Mouse (Mus musculus) gastrocnemius, postnatal 36 days (tissue): ENCODE data around the gene Vnn3. TPM values are rescaled to one million over a fixed set of nuclear protein-coding genes. Genes with fewer than 3 reads are reported as not detected.

Source experiments
- DNase-seq, 2 experiments: peaks; one replicate each; pipeline ENCODE4 v3.0.0; 2022
- intact Hi-C: fragments of 180-260 bp; cut with DNase I; formaldehyde crosslinking; loops from one replicate; pipeline ENCODE4 v1.15.1; 2025
- total RNA-seq, 2 experiments: library from RNA; stranded (reverse); gene quantifications; 2 replicates each; pipeline ENCODE4 v1.2.3; 2021

The Vnn3 gene
- total RNA-seq, 2 experiments from 2014 or later = 0.13 to 0.17 TPM

DNA sequence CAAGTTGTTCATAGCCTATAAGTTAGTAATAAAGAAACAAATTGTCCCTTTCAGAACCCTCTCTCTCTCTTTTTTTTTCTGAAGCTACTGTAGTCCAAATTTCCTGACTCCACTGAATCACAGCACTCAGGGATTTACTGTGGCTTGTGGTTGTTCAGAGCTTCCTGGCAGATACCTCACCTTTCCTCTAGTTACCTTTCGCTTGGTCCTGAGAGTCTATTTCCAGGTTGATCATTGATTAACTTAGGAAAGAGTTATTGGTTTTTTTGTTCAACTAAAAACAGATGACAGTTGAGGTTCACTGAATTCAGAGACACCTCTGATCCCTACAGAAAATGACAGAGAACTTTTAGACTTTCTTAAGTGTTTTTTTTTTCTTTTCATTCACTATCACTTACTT lies 33.6 kb downstream of the Vnn3 start:
- DNase-seq = no peak
- intact Hi-C loops = no loop called here

- DNase-seq = no peak
- intact Hi-C loops = no loop called here
Observed at GRCm38 (mm10) chr10:23886060-23886459, 34.8 kb downstream of the Vnn3 start.

- intact Hi-C loops = no loop called here
- no peak for DNase-seq
Observed at GRCm38 (mm10) chr10:23892987-23893386, 41.7 kb downstream of the Vnn3 start.

DNA sequence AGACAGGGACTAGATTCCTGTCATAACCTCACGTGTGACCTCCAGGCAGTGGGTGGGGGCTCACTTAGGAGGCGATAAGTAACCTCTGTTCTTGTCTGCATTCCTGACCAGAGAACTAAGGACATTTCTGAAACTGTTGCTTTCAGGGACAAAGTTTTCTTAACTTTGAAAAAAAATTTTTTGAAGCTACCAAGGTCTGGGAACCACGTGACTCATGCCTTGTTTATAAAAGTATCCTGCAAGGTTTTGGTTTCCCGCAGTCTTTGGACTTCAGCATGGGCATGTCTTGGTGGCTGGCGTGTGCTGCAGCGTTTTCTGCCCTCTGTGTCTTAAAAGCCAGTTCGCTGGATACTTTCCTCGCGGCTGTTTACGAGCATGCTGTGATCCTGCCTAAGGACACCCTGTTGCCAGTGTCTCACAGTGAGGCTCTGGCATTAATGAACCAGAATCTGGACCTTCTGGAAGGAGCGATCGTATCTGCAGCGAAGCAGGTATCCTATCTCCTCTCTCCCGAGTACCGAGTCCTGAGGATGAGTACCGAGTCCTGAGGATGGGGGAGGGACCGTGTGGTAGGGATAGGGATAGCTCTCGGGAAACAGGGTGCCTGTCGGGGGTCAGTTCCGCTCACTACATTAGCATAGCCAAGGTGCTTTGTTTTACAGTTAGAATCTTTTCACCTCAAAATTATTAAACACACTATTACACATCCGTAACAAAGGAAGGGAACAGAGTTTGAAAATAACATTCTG lies 43.5 kb downstream of the Vnn3 start, which contains the start of gene Vnn1:
Vnn1 (plus strand) TSS at position 88 of the 749 bp plus-strand sequence.
- no peak for DNase-seq

GRCm38 (mm10) chr10:23895376-23895775 lies 44.1 kb downstream of the Vnn3 start:
- no peak for DNase-seq
- intact Hi-C loops = no loop called here

More for the DNA sequence above, 43.5 kb downstream of the Vnn3 start, which contains the start of gene Vnn1:
- intact Hi-C loops = no loop called here

DNA sequence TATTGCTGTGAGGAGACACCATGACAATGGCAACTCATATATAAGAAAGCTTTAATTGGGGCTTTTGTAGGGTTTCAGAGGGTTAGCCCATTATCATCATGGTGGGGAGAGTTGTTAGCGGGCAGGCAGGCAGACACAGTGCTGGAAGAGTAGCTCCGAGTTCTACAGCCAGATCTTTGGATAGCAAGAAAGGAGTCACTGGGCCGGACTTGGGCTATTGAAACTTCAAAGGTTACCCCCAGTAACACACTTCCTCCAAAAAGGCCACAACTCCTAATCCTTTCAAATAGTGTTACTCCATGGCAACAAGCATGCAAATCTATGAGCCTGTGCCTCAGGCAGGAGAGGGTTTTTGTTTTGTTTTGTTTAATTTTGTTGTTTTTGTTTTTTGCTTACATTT lies 49.9 kb downstream of the Vnn3 start:
- DNase-seq = no peak
- intact Hi-C loops = no loop called here

DNA sequence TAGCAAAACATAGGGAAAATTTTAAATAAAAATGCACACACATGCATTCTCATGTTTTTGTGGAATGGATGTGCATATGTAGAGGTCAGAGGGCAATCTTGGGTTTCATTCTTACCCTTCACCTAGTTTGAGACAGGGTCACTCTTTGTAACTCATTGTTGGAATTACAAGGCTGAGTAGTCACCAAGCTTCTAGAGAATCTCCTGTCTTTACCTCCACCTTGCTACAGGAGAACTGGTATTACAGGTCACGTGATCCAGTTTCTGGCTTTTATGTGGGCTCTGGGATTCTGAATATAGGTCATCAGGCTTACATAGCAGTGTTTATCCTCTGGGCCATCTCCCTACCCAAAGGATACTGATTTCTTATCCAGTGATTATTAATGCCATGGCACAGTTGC lies 54.4 kb downstream of the Vnn3 start:
- intact Hi-C loops = no loop called here
- DNase-seq = no peak

Other genes with a start within 250 kb of the Vnn3 start
- 100 to 1,000 TPM; 159 to 243 TPM for gene Rps12, start 64.2 kb upstream of the Vnn3 start, total RNA-seq
- 1 to 10 TPM; 5.6 to 9.2 TPM for gene Slc18b1, start 54.5 kb upstream of the Vnn3 start, total RNA-seq
- under 1 TPM; 0.20 to 0.27 TPM for gene Vnn1, start 43.2 kb downstream of the Vnn3 start, total RNA-seq
- gene Taar1, start 68.9 kb downstream of the Vnn3 start, total RNA-seq = not detected
- gene Taar2, start 87.1 kb downstream of the Vnn3 start, total RNA-seq = not detected
- gene Taar3, start 98.1 kb downstream of the Vnn3 start, total RNA-seq = not detected
- gene Taar4, start 109.0 kb downstream of the Vnn3 start, total RNA-seq = not detected
- gene Taar5, start 119.2 kb downstream of the Vnn3 start, total RNA-seq = not detected
- gene Taar6, start 134.2 kb downstream of the Vnn3 start, total RNA-seq = not detected
- gene Taar7a, start 142.0 kb downstream of the Vnn3 start, total RNA-seq = not detected
- not detected for gene Taar7b, start 148.5 kb downstream of the Vnn3 start, total RNA-seq
- not detected for gene Taar7d, start 175.8 kb downstream of the Vnn3 start, total RNA-seq
- not detected for gene Taar7e, start 186.2 kb downstream of the Vnn3 start, total RNA-seq
- not detected for gene Taar7f, start 198.0 kb downstream of the Vnn3 start, total RNA-seq
- not detected for gene Taar8a, start 225.0 kb downstream of the Vnn3 start, total RNA-seq
- gene Taar8b, start 240.8 kb downstream of the Vnn3 start, total RNA-seq = not detected